Mouse (Mus musculus): ENCODE measurements around the gene Mmachc. TPM values are rescaled to one million over a fixed set of nuclear protein-coding genes. Genes with fewer than 3 reads are reported as not detected.
"Not testable (repeated sequence)": the region's sequence is repeated elsewhere in the genome, so short reads cannot be mapped to it uniquely, and the experiment has no call there.

The Mmachc gene
- total RNA-seq, 4 experiments from 2014 or later: 61.8 to 72.5 (median 66.4) TPM

- DNase-seq (ENCODE audit: low spot score): no peak
Observed at GRCm38 (mm10) chr4:116692146-116692545, 16.1 kb downstream of the Mmachc start.

GRCm38 (mm10) chr4:116689309-116689876, 18.8 kb downstream of the Mmachc start:
- no peak for DNase-seq (ENCODE audit: low spot score)

DNA sequence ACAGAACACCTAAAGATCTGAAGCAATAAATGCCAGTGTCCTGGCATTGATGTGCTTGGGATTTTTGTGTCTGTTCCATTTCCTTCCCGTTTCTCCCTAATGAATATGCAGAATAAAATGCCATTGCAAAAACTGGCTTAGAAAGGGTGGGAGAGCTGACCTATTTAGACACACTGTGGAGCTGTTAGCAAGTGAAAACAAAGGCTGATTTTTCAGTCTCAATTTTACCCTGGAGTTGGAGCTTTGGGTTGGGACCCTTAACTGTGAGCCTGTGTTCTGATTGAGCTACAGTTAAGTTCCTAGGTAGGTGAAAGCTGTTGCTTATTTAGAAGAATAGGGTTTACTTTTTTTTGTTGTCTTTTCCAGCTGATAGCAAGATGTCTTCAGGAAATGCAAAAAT, 21.2 kb downstream of the Mmachc start:
- DNase-seq (ENCODE audit: low spot score): no peak

DNA sequence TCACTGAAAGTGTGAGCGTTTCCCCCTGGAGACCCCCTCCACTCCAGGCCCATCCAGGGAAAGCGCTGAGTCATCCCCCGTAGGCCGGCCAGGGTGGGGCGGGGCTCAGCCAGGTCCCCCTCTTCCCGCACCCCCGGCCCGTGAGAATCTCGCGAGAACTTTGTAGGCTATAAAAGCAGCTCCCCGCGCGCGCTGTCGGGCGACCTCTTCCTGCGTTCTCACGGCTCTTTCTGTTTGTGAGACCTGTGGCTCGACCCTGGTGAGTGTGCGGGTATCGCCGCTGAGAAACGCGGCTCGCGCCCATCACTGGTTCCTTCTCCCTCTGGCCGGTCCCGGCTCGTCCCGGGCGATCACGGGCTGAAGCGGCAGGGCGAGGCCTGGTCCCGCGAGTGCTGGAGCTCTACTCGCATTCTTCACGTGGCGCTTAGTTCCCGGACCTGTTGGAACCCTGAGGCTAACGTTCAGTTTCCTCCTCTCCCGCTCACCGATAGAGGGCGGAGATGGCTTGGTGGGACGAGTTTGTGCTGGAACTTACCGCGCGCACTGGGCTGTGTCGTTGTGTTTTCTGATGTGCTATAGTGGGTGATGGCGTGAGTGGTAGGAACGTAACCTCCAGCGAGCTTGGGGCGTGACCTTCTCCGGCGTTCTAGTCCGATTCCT, 22.7 kb downstream of the Mmachc start, which contains the start of gene Prdx1:
Gene Prdx1 (plus strand): TSS at position 143 of the 660 bp plus-strand sequence.
- peak; percentile 96 for DNase-seq (ENCODE audit: low spot score)

DNA sequence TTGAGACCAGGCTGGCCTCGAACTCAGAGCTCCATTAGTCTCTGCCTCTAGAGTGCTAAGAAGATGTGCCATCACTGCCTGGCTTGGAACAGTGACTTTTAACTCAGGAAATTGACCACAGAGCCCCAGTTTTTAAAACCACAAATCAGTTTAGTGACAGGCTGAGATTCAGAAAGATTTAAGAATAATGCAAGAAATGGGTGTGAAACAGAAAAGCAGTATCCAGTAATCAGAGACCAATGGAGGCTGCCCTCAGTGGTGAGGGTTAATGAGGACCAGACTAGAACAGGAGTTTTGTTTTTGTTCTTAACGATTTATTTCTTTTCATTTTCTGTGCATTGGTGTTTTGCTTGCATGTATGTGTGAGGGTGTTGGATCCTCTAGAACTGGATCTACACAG, 23.5 kb downstream of the Mmachc start:
- DNase-seq (ENCODE audit: low spot score): no peak

GRCm38 (mm10) chr4:116683957-116684356, 24.2 kb downstream of the Mmachc start:
- no peak for DNase-seq (ENCODE audit: low spot score)

- DNase-seq (ENCODE audit: low spot score): not testable (repeated sequence)
Observed at GRCm38 (mm10) chr4:116680521-116680920, 27.7 kb downstream of the Mmachc start.

DNA sequence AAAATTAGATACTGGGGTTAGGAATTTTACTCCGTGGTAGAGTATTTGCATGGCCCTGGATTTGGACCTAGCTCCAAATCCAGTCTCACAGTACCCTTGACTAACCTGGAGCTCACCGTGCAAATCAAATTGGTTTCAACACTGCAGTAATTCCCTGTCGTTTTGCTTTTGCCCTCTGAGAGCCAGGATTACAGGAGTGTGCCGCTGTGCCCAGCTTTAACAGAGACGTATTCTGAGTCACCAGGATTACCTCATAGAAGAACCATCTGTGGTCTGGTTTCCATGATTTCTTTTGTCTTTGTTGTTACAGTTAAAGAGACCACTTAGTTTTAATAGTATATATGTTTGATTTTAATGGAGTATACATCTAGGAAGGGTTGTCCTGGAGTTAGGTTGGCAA, 29.1 kb downstream of the Mmachc start:
- DNase-seq (ENCODE audit: low spot score): no peak

DNA sequence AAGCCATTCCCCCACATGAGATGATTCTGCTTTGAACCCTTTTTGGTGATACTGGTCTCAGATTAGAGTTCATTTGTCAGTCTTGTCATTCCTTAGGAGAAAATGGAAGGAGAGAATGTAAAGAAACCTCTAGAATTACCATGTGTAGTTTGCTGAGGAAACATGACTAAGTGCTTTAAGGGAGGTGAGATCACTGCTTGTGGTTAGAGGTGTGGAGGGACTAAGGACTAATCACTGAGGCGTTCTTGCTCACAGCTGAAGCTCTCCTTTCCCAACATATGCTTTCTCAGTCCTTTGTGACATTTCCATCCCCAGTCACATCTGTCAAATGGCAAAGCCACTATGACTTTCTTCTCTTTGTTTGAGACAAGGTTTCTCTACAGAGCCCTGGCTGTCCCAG, 30.4 kb downstream of the Mmachc start:
- DNase-seq (ENCODE audit: low spot score): no peak

- DNase-seq (ENCODE audit: low spot score): no peak
Observed at GRCm38 (mm10) chr4:116676027-116676426, 32.2 kb downstream of the Mmachc start.

GRCm38 (mm10) chr4:116674761-116675160, 33.4 kb downstream of the Mmachc start:
- not testable (repeated sequence) for DNase-seq (ENCODE audit: low spot score)

- DNase-seq (ENCODE audit: low spot score): peak; percentile 19
Observed at GRCm38 (mm10) chr4:116672785-116673184, 35.4 kb downstream of the Mmachc start.

DNA sequence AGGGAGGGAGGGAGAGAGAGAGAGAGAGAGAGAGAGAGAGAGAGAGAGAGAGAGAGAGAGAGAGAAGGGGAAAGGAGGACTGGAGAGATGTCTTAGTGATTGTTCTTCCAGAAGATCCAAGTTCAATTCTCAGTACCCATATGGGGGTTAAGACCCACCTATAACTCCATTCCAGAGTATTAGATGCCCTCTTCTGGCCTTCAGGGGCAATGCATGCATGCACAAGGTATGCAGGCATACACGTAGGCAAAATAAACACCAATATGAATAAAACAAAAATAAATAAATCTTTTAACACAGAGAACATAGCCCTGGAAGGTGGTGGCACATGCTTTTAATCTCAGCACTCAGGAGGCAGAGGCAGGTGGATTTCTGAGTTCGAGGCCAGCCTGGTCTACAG, 38.9 kb downstream of the Mmachc start:
- no peak for DNase-seq (ENCODE audit: low spot score)

GRCm38 (mm10) chr4:116668145-116668544, 40.1 kb downstream of the Mmachc start:
- peak; percentile 40 for DNase-seq (ENCODE audit: low spot score)

GRCm38 (mm10) chr4:116666625-116667024, 41.6 kb downstream of the Mmachc start:
- DNase-seq (ENCODE audit: low spot score): no peak

GRCm38 (mm10) chr4:116661998-116662397, 46.2 kb downstream of the Mmachc start:
- DNase-seq (ENCODE audit: low spot score): no peak

DNA sequence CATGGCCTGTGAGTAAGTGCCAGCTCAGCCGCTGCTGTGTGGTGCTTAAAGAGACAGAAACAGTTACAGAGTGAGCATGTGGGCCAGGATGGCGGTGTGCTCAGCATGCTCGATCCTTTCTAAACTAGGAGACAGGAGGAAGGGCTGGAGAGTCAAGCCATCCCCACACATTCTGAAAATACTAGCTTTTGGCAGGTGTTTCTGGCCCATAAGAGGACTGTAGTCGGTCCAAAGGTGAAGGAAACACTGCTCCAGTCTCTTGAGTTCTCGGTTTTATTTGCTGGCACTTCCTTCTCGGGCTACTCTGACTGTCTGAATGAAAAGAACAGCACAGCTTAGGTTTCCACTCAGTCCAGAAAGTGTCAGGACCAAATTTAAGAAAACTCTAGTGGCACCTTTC, 47.4 kb downstream of the Mmachc start:
- DNase-seq (ENCODE audit: low spot score): no peak

- not testable (repeated sequence) for DNase-seq (ENCODE audit: low spot score)
Observed at GRCm38 (mm10) chr4:116659916-116660315, 48.3 kb downstream of the Mmachc start.

DNA sequence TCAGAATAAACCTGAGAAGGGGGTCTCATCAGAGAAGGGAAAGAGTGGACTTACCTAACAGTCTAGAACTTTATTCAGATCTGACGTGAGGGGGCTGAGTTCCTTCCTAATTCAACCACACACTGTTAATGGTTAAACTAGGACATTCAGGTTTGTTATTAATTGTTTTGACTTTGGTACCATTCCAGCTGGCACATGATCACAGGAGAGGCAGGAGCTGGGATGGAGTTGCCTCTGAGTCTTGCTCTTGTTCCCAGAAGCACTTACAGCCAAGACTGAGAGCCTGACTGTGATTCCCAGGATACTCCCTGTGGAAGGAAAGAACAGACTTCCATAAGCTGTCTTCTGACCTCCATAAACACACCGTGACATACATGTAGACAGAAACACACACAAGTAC, 48.7 kb downstream of the Mmachc start:
- DNase-seq (ENCODE audit: low spot score): peak; percentile 41

DNA sequence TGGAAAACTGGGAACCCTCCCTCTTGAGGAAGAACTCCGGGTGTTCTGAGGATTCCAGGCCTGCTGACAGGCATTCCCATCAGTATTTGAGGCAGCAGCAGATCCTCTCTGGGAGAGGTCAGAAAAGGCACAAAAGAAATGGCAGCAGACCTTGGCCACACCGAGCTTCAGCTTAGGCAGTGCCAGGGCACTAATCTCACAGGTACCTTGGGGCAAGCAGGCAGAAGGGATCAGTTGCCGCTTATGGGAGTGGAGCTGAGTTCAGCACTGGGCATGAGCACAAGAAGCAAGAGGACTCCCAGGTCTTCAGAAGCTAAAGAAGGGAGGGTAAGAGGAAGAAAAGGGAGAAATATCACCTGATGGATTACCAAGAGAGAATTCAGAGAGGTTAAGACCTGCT, 50.2 kb downstream of the Mmachc start:
- DNase-seq (ENCODE audit: low spot score): no peak

DNA sequence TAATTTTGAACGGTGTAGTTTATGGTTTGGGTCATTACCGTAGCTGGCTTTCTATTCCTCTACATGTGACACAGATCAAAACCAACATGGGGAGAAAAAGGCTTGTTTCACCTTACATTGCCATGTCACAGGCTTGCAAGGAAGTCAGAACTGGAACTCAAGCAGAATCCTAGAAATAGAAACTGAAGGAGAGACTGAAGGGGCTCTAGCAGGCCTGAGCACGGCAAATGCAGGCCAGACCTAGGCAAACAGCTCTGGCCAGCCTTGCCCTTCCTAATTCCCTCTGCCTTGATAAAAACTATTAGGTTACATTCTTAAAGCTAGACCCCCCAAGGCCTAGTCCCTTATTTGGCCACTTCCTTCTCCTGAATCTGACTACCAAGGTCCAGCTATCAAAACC, 52.5 kb downstream of the Mmachc start:
- no peak for DNase-seq (ENCODE audit: low spot score)

GRCm38 (mm10) chr4:116655100-116655499, 53.1 kb downstream of the Mmachc start:
- peak; percentile 17 for DNase-seq (ENCODE audit: low spot score)

DNA sequence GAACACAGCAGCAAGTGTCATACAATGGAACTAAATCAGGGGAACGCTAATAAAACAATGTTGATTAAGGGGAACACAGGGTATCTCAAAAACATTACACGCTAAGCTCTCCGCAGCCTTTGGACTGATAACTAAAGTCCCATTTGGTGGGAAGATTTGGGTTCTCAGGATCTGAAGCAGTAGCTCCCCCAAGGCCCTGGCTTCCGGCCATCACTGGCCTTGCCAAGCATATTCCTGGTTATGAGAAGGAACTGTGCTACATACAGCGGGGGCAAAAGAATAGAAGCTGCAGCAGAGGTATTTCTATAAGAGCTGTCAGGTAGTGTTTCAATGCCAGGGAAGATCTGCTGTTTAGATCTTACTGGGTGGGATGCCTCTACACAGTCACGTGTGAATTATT, 55.0 kb downstream of the Mmachc start:
- no peak for DNase-seq (ENCODE audit: low spot score)
